Mouse (Mus musculus) adrenal gland, adult 18-20 months (tissue): Measurements from ENCODE around the gene Klc1. TPM values are rescaled to one million over a fixed set of nuclear protein-coding genes. Genes with fewer than 3 reads are reported as not detected.
"Not testable (repeated sequence)": the region's sequence is repeated elsewhere in the genome, so short reads cannot be mapped to it uniquely, and the experiment has no call there.

Experiments used
- DNase-seq, 2 experiments: peaks; one replicate each; pipeline ENCODE4 v3.0.0; 2021 to 2022; ENCODE audit warnings: low spot score in 2 of 2
- long read RNA-seq, 2 experiments: library from polyadenylated mRNA; stranded (forward); transcript quantifications; one replicate each; pipeline ENCODE4 v2.0.0; 2021
- total RNA-seq, 2 experiments: library from RNA; stranded (reverse); gene quantifications; 1 replicate in 1 of 2; 2 replicates in 1 of 2; pipeline ENCODE4 v1.2.3; 2021

The Klc1 gene
- total RNA-seq, result 100 to 1,000 TPM in 1 of 2 experiments, 10 to 100 TPM in 1; 93.1 to 126 TPM
- long read RNA-seq, experiment 1, transcript Klc1-201 (16 exons, 2,504 nt), result major isoform, 17 of 77 reads
- long read RNA-seq, experiment 1, transcript Klc1-204 (16 exons, 2,268 nt), result minor isoform, 9 of 77 reads
- long read RNA-seq, experiment 1, partial matches to known transcripts, result 8 of 77 reads
- long read RNA-seq, experiment 1, other reads (novel, unspliced or antisense), result 41 of 77 reads
- long read RNA-seq, experiment 2, transcript Klc1-204 (16 exons, 2,268 nt), result minor isoform, 17 of 214 reads
- long read RNA-seq, experiment 2, transcript Klc1-201 (16 exons, 2,504 nt), result major isoform, 69 of 214 reads
- long read RNA-seq, experiment 2, partial matches to known transcripts, result 20 of 214 reads
- long read RNA-seq, experiment 2, other reads (novel, unspliced or antisense), result 104 of 214 reads

DNA sequence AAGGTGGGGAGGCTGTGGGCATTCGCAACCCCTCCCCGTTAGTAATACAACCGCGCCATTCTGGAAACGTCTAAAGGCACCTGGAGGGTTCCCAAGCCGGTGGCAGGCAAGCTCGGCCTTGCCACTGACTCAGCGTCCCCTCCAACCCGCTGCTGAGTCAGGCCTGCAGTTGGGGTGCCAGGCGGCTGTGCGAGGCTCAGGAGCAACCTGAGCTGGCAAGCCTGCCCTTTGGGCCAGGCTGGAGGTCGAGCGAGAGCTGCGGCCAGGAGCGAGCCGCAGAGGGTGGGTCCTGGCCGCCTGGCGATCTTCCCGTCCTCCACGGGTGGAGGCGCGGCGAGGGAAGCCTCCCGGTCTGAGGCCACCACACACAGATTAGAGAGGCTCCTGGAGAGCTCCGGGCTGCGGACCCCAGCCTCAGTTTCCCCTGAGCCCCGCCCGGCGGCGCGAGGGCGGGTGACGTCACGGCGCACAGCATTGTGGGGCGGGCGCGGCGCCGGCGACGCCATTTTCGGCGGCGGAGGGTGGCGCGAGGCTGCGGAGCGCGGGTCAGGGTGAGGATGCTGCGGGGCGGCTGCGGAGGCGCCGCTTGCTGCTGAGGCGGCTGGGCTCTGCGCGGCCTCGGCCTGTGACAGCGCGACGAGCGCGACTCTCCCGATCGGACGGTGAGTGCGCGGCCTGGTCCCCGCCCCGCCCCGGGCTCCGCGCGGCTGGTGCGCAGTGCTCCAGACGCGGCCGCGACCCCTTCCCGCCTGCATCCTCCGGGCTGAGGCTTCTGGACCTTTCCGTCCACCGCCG, at the start of gene Klc1:
Gene Klc1 (plus strand): TSS at position 469 of the 795 bp plus-strand sequence.
- DNase-seq, result peak; percentile 84 to 85

DNA sequence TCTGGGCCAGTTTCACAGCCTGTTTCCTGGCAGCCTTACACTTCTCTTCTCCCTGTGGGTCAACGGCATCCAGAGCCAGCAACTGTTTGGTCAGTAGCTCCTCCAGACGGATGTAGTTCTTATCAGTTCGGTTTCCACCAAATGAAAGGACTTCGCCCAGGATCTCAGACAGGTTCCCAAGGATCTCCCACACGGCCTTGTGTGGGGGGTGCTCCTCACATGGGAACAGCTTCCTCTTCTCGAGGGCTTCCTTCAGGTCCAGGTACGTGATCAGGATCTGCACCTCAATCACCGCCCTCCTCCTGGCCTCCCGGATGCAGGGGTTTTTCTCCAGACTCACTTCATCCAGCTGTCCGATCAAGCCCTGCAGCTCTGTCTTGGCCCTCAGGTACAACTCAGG, 48.6 kb upstream of the Klc1 start:
- no peak for DNase-seq

DNA sequence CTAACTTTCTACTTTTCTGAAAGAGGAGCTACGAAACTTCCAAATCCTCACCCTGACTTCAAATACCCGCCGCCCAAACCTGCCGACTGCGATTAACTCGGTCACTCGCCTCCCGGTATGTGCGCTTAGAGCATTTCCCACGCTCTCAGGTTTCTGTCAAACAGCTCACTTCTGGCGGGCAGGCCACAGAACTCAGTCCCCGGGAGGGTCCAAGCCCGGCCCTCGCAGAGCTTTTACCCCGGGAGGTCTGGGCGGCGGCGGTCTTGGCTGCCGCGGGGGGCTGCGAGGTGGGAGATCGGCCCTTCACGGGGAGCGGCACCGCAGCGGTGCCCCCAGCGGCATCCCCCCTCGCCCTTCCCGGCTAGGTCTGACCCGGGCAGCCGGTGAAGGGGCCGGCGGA, 46.2 kb upstream of the Klc1 start:
- peak in 1 of 2 experiments; percentile 42 for DNase-seq

DNA sequence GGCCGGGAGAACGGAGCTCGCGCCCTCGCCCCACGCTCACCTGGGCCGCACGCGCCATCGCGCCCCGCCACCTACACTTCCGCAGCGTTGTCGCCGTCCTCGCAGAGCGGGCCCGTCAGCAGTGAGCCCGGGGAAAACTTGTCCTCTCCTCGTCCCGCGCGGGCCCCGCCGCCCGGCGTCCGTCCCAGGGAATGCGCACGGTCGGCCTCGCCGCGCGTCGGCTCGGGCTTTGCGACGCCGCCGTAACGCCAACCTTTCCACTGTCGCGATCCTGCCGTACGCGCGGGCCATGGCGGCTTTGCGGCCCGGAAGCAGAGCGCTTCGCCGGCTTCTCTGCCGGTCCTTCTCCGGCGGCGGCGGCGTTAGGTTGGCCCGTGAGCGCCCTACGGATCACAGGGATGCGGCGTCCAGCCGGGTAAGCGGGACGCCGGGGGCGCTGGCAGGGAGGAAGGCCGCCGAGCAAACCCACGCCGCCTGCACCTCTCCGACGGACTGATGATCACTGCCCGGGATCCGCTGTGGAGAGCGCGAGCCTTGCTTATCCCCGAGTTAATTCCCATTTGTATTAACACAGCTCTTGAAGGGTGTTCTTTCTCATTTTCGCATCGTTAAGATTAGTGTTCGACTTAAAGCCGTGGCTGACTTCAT, 45.5 kb upstream of the Klc1 start, which contains the start of the genes Bag5 and Apopt1:
Gene Bag5 (minus strand): TSS at position 254 of the 648 bp plus-strand sequence.
Gene Apopt1 (plus strand): TSS at position 258 of the 648 bp plus-strand sequence.
- DNase-seq, result peak; percentile 87 to 90

DNA sequence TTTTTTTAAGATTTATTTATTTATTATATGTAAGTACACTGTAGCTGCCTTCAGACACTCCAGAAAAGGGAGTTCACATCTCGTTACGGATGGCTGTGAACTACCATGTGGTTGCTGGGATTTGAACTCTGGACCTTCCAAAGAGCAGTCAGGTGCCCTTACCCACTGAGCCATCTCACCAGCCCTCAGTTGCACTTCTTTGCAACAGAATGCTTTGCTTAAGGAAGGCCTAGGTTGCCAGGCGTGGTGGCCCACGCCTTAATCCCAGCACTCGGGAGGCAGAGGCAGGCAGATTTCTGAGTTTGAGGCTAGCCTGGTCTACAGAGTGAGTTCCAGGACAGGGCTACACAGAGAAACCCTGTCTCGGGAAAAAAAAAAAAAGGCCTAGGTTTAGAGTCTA, 44.8 kb upstream of the Klc1 start:
- DNase-seq, result not testable (repeated sequence)

DNA sequence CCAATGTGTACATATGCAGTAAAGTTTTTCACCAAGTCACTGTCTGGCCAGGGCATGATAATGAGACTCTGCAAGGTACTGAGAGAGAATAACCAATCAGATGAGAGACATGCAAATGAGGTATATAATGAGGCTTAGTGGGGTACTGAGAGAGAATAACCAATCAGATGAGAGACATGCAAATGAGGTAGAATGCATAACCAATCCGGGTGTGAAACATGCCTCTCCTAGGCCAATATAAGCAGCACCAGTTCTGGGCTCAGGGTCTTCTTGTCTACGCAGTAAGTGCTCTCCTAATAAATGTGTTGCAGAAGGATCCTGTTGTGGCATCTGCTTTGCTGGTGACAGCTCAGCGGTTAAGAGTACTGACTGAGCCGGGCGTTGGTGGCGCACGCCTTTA, 42.1 kb upstream of the Klc1 start:
- DNase-seq, result no peak

DNA sequence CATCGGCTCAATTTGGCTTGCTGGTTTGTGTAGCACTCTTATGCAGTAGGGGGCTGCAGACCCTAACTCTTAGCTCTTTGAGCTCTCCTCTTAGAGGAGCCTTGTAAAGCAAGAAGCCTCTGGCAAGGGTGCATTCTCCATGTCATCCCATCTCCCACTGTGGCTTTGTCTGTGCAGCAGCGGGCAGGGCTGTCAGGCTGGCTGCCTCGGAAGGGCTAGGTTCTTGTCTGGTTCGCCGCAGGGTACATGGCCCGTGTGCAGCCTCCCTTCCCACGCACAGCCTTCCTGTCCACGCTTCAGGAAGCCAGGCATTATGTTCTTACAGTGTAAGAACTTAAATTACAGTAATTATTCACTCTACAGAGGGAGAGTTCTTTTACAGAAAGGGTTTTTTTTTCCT, 40.0 kb upstream of the Klc1 start:
- no peak for DNase-seq

DNA sequence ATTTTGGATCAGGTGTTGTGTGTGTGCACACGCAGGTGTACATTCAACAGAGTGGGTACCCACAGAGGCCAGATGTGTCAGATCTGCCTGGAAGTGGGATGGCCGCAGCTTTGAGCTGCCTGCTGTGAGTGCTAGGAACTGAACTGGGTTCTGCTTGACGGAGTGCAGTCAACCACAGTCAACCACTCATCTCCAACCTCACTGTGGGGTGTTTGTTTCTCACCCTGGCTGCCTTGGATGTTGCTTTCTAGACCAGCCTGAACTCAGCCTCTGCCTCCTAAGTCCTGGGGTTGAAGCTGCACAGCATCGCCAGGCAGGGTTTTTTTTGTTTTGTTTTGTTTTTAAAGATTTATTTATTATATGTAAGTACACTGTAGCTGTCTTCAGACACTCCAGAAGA, 38.4 kb upstream of the Klc1 start:
- DNase-seq, result no peak

DNA sequence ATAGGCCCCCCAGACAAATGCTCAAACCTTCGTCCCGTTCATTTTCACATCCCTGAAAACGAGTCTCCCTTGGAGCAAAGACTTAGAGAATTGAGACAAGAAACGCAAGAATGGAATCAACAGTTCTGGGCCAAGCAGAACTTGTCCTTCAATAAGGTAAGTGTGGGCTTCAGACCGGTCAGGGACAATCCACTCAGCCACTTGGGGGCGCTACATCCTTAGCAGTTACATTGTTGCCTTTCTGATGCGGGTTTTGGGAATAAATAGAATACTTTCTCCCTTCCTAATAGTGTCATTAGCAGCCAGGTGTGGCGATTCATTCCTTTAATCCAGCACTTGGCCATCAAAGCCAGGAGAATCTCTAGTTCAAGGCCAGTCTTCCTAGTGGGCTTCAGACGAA, 36.0 kb upstream of the Klc1 start:
- peak in 1 of 2 experiments; percentile 58 for DNase-seq

DNA sequence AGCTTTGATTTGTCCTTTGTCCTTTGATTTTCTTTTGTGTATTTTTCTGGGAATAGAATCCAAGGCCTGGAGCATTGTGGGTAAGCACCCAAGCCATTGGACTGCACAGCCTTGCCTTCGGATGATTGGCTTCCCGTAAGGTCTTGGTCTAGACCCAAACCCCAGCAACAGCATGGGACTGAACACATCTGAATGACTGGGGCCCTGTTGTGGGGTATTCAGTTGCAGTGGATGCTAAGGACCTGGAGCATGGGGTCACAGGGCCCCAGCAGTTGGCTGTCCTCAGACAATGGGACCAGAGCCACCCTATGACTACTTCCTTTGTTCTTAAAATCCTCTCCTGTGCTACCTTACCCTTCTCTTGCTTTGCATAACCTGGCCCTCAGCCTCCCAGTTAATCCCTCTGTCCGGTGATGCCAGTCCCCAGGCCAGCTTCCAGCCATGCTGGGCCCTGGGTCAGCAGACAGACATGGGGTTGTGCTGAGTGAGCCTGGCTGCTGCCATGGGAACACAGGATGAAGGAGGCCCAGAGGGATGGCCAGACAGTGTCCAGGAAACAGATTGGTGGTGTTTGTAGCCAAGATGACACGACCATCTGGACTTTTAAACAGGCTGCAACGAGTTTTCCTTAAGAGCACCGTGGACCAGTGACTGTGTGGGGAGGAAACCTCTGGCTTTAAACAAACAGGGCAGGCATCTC, 33.9 kb upstream of the Klc1 start:
- no peak for DNase-seq

DNA sequence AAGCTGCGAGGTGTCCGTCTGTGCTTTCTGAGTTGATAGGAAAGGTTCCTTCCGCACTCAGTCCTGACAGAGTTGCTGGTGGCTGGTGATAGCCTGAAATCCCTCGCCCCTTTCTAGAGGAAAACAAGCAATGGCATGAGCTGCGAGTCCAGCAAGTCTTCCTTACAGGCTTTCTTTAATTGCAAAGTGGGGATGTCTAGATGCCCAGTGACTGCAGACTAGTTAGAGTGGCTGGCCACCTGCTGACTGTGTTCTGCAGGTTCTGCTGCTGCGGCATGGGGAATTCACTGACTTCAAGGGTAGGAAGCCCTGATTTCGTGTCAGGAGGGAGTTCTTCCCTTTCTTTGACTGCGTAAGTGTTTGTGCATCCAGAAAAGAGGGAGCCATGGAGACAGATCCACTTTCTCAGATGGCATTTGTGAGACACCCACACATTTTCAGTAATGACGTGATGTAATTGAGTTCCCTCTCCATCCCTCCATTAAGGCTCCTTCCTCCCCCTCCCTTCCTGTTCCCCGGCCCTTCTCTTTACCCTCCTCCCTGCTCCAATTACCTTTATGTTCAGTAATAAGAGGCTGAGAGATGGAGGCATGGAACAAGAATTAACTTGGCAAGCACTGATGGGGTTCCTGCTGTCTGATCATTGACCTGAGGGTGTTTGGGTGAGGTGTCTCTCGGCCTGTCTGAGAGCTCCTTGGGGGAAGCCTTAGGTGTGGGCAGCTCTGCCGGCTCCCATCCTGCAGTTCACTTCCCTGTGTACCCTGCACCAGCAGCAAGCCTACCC, 33.1 kb upstream of the Klc1 start:
- DNase-seq, result no peak

DNA sequence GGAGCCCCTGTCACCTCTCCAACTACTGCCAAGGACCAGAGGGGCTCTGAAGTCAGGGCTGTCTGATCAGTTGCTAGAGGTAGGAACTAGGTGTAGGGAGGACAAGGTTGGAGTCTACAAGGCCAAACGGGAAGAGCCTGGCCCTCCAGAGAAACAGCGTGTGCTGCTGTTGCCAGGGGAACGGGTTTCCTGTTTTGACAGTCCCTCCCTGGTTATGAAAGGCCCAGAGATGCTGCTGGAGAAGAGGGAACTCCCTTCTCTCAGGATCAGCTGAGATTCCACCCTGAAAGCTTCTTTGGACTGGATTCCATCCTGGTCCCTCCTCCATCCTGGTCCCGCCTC, 32.6 kb upstream of the Klc1 start:
- no peak for DNase-seq

DNA sequence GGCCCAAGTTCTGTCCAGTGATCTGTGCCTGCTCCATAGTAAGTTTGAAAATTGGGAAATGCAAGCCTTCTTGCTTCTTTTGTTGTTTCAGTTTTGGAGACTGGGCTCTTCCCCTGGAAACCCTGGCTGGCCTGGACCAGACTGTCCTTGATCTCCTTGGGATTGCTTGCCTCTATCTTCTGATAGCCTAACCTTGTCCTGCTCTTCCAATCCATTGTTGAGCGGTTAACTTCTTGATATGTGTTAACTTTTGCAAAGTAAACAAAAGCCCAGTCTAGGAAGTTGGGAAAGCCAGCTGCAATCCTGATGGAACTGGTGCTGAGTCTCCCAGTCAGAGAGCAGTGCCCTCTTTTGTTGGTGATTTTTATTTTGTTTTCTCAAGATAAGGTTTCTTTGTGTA, 30.7 kb upstream of the Klc1 start:
- DNase-seq, result no peak

DNA sequence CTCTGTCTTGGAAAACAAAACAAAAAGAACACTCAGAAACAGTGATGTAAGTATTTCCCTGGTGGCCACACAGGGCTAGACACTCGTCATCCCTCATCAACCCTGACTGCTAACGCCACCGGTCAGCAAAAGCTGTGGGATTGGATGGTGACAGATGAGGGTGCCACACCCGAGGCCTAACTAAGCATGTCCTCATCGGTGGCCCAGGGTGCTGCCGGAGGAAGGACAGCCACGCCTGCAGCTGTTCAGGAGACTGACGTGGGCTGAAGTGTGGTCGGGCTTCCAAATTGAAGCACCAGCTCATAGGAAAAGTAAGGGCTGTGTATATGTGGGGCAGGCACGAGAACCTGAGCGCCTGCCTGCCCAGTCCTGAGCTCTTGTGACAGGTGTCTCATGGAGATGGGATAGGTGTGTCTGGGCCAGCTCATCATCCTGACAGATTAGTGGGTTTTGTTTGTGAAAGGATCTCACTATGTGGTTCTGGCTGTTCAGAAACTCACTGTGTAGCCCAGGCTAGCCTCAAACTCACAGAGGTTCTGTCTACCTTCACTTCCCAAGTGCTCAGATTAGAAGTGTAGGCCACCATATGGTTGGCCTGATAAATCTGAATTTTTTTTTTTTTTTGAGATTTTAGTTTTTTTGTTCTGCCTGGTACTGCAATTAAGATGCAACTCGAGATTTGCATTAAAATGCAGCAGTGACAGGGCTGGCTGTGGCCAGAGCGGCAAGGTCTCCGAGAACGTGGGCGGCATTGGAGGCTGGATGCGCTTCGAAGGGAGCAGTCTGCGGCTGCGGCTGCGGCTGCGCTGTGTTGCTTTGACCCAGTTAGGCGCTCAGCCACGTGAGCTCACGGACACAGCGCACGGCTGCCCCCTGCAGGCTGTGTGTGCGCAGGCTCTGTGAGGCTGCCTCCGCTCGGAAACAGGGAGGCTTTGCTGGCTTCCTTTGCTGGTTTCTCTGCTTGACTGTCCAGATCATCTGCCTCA, 26.5 kb upstream of the Klc1 start:
- DNase-seq, result peak; percentile 87 to 88

DNA sequence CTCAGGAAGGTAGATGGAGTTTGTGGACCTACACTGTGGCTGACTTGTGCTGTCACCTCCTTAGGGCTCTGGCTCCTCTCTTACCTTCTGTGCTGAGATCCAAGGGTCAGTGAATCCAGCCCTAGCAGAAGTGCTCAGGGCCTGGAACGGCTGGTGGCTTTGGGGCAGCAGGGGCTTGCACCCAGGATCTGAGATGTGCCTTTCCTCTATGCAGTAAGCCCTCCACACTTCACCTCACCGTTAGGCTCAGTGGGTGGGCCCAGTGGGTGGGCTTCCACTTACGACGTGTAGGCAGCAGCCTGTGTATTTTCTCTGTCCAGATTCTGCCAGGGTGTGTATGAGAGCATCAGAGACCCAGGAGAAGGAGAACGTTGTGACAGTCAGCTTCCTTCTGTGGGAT, 25.7 kb upstream of the Klc1 start:
- no peak for DNase-seq

DNA sequence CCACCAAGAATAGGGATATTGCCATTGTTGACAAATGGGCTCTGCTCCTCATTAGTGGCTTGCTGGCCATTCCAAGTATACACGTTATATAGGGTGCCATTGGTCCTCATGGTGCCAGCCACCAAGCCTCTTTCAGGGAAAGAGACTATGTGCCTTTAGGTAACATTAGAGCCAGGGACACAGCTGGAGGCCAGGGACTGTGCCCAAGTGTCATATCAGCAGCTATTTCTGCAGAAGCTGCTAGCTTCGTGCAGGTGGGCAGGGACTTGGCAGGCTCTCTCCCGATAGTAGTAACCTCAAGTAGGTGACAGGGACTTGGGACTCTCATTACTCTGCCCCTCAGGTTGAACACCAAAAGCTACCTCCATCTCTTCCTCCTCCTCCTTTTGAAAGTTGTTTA, 23.7 kb upstream of the Klc1 start:
- no peak for DNase-seq

DNA sequence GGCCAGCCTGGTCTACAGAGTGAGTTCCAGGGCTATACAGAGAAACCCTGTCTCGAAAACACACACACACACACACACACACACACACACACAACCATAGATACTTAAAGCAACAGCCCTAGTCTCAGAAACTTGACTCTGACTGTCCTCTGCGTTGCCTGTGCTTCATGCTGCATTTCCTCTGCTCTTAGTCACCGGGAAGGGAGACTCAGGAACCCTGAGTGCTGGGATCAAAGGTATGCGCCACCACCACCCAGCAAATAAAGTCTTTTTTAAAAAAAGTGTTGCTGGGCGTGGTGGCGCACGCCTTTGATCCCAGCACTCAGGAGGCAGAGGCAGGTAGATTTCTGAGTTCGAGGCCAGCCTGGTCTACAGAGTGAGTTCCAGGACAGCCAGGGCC, 22.0 kb upstream of the Klc1 start:
- not testable (repeated sequence) for DNase-seq

DNA sequence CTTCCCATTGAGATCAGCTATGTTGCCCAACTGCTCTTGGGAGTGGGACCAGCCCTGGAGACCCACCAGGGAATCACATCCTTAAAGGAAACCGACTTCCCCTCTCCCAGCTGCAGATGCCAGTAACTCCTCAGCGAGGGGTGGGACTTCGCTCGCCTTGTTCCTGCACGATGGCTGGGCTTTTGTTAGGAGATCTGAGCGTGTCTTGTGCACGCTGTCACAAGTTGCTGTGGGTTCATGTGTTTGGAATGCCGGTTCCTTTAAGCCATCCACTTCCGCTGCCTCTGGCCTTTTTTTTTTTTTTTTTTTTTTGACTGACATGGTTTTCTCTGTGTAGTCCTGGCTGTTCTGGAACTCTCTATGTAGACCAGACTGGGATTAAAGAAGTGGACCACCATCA, 21.3 kb upstream of the Klc1 start:
- no peak for DNase-seq

DNA sequence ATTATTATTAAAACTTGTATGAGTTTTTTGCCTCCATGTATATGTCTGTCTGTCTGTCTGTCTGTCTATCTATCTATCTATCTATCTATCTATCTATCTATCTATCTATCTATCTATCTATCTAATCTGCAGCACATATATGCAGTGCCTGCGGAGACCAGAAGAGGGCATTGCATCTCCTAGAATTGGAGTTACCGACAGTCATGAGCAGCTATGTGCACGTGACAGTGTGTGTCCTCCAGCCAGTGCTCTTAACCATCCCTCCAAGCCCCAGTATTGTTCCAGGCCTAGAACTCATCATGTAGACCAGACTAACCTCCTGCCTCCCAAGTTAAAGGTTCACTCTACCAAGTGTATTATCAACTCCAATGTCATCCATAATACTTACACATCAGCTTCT, 19.9 kb upstream of the Klc1 start:
- peak; percentile 65 to 70 for DNase-seq
